ENCODE assay signal across 8 mouse cellular contexts in the genomic region with DNA sequence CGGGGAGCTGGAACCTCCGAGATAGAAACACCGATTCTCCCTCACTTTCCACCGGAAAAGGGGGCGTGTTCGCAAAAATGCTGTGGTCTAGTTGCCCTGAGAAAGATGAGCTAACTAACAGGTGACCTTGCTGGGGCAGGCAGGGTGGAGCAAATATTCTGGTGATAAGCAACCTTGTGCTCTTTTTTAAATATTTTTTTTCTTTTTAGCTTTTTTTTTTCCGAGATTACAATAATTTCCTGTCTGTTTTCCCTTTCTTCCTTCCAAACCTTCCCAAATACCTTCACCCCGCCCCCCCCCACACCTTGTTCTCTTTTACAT. TPM values are rescaled to one million over a fixed set of nuclear protein-coding genes. Genes with fewer than 3 reads are reported as not detected.
DNase-seq lines count a peak whose midpoint lies in the region; ATAC-seq and TF ChIP-seq lines count a peak whose summit lies in the region.

No protein-coding gene starts in this region.

- H3K79me3 ChIP-seq in C2C12 (ENCODE audit: low read depth) = peaks cover 1% of the 10 kb centered on the region

- peaks cover 4% of the 10 kb centered on the region; the same call in 1 of the 2 replicates for H3K4me1 ChIP-seq in forebrain, embryonic 14.5 days (ENCODE audit: control insufficient read depth, insufficient read depth, low read length)
- H3K4me1 ChIP-seq in liver, embryonic 16.5 days (ENCODE audit: control insufficient read depth, low read depth, low read length) = peaks cover 21% of the 10 kb centered on the region

- no peaks in the 10 kb centered on the region for H3K36me3 ChIP-seq in C2C12 (ENCODE audit: control insufficient read depth, insufficient read depth)
- no peaks in the 10 kb centered on the region for H3K36me3 ChIP-seq in forebrain, embryonic 14.5 days (ENCODE audit: control insufficient read depth, insufficient read depth, low read length)
- H3K36me3 ChIP-seq in liver, embryonic 16.5 days (ENCODE audit: control insufficient read depth, insufficient read depth) = no peaks in the 10 kb centered on the region

- H3K9me3 ChIP-seq in forebrain, embryonic 14.5 days (replicated peaks; ENCODE audit: control insufficient read depth, low read length) = no peaks in the 10 kb centered on the region
- H3K9me3 ChIP-seq in liver, embryonic 16.5 days (replicated peaks; ENCODE audit: control insufficient read depth, low read length) = no peaks in the 10 kb centered on the region

- H3K79me2 ChIP-seq in C2C12 (ENCODE audit: control insufficient read depth, insufficient read depth) = no peaks in the 10 kb centered on the region

- H3K27ac ChIP-seq in forebrain, embryonic 14.5 days (ENCODE audit: low read depth, low read length) = no peak overlapping the region
- H3K27ac ChIP-seq in liver, embryonic 16.5 days (ENCODE audit: low read length) = peak overlapping the region; percentile 54; the same call in 1 of the 2 replicates

- 13% methylated on average over 8 of the region's 8 CpGs for WGBS in forebrain, embryonic 14.5 days
- WGBS in liver, embryonic 16.5 days (ENCODE audit: insufficient replicate concordance) = 8% methylated on average over 8 of the region's 8 CpGs

- no peaks in the 10 kb centered on the region for H3K27me3 ChIP-seq in C2C12 (ENCODE audit: control insufficient read depth, insufficient read depth, insufficient read length)
- peaks cover 12% of the 10 kb centered on the region for H3K27me3 ChIP-seq in forebrain, embryonic 14.5 days (replicated peaks; ENCODE audit: control insufficient read depth, insufficient read depth, low read length)
- peaks cover 10% of the 10 kb centered on the region; the same call in 1 of the 2 replicates for H3K27me3 ChIP-seq in liver, embryonic 16.5 days (ENCODE audit: control insufficient read depth, insufficient read depth, low read depth, low read length)

- no peak overlapping the region for H3ac ChIP-seq in C2C12 (ENCODE audit: control insufficient read depth, insufficient read length, low read depth)

- H3K9ac ChIP-seq in forebrain, embryonic 14.5 days (ENCODE audit: low read length) = peak overlapping the region; percentile 61; the same call in 1 of the 2 replicates
- H3K9ac ChIP-seq in liver, embryonic 16.5 days (ENCODE audit: low read depth, low read length) = peak overlapping the region; percentile 86

- peak; percentile 52 for DNase-seq in embryo, embryonic 10 days (ENCODE audit: low spot score)
- DNase-seq in embryo, embryonic 10.5 days (ENCODE audit: low spot score) = no peak
- DNase-seq in forebrain, embryonic 14.5 days (ENCODE audit: low spot score) = no peak
- DNase-seq in yolk sac, embryonic 10.5 days (ENCODE audit: low spot score) = no peak
- no peak for DNase-seq in MN1 (ENCODE audit: low spot score)

- no peak for ATAC-seq in forebrain, embryonic 14.5 days
- peak; percentile 59 for ATAC-seq in liver, embryonic 16.5 days (ENCODE audit: low read depth)
- ATAC-seq in granulocyte monocyte progenitor cell, adult 5-6 weeks (replicated peaks; ENCODE audit: poor library complexity, severe bottlenecking) = no peak

- no peak for TF ChIP-seq CTCF in C2C12 (IDR thresholded peaks at IDR 0.05; ENCODE audit: control insufficient read depth, insufficient read depth, insufficient read length)

- H3K4me3 ChIP-seq in C2C12 (ENCODE audit: insufficient read depth, poor library complexity, severe bottlenecking) = peak overlapping the region; percentile 32
- peak overlapping the region; percentile 67 for H3K4me3 ChIP-seq in forebrain, embryonic 14.5 days (ENCODE audit: low read depth, low read length)
- H3K4me3 ChIP-seq in liver, embryonic 16.5 days (ENCODE audit: low read depth, low read length) = peak overlapping the region; percentile 81

- H3K4me2 ChIP-seq in forebrain, embryonic 14.5 days (ENCODE audit: low read length) = peak overlapping the region; percentile 99
- H3K4me2 ChIP-seq in liver, embryonic 16.5 days (ENCODE audit: low read depth, low read length) = peak overlapping the region; percentile 99

TF ChIP-seq in C2C12, 6 proteins besides CTCF, POLR2A, EP300 and RAD21:
- TF ChIP-seq MYOG (IDR thresholded peaks at IDR 0.05; ENCODE audit: control insufficient read depth, extremely low read depth, insufficient read length) (no peak), MYOD1 (IDR thresholded peaks at IDR 0.05; ENCODE audit: control insufficient read depth, insufficient read length, low read depth) (no peak), MAX (IDR thresholded peaks at IDR 0.05) (no peak), USF1 (IDR thresholded peaks at IDR 0.05; ENCODE audit: low read depth) (no peak), FOSL1 (IDR thresholded peaks at IDR 0.05; ENCODE audit: insufficient read depth, low read length, poor library complexity, severe bottlenecking) (no peak), CEBPB (IDR thresholded peaks at IDR 0.05; ENCODE audit: low read depth) (no peak)

RNA-seq across cellular contexts. Expression of a gene that starts 0.4 kb away (rescaled TPM):
- 9.6 TPM for polyA plus RNA-seq in C2C12 (2012; fragmentation: generic; extraction: Trizol)
- 2.0 TPM in 2 replicates for polyA plus RNA-seq in forebrain, embryonic 14.5 days (2014; fragmentation: Nextera tagmentation; extraction: Ambion mirVana)
- polyA plus RNA-seq in liver, embryonic 16.5 days (2015; fragmentation: Nextera tagmentation; extraction: Ambion mirVana) = 3.8 and 4.6 TPM in 2 replicates
- total RNA-seq in granulocyte monocyte progenitor cell, adult 5-6 weeks (2014; fragmentation: Nextera tagmentation) = 1.8 and 3.3 TPM in 2 replicates
- total RNA-seq in granulocyte monocyte progenitor cell, adult 5-6 weeks (2017) = 0.41 and 2.1 TPM in 2 replicates
